Mouse (Mus musculus) myocyte (in vitro differentiated cells): ENCODE measurements at regions not wholly inside any gene's neighbourhood (a gene's known extent, or its start where the extent isn't known, plus 50 kb on each side); places are given as distances from the start of the nearest gene placed in this dataset.

Experiments used
- H3K27me3 ChIP-seq: one replicate; pipeline ENCODE4 v1.6.1; 2011; ENCODE audit not compliant: control insufficient read depth, insufficient read depth, insufficient read length
- H3K36me3 ChIP-seq: one replicate; pipeline ENCODE4 v1.6.1; 2011; ENCODE audit not compliant: control insufficient read depth, insufficient read depth
- H3K4me2 ChIP-seq: one replicate; pipeline ENCODE4 v1.6.1; 2011; ENCODE audit warnings: low read depth, control low read depth
- H3K4me3 ChIP-seq: one replicate; pipeline ENCODE4 v1.5.1; 2011; ENCODE audit warnings: mild to moderate bottlenecking, control low read depth, moderate library complexity
- H3K79me2 ChIP-seq: one replicate; pipeline ENCODE4 v1.6.1; 2011; ENCODE audit not compliant: control insufficient read depth, insufficient read depth
- H3ac ChIP-seq: one replicate; pipeline ENCODE4 v1.6.1; 2011; ENCODE audit not compliant: control insufficient read depth, insufficient read length
- CEBPB ChIP-seq: IDR thresholded peaks from 2 replicates; pipeline ENCODE4 v1.6.1; 2011; ENCODE audit warnings: mild to moderate bottlenecking, moderate library complexity; ENCODE audit not compliant: poor library complexity, insufficient read depth, severe bottlenecking
- E2F4 ChIP-seq: IDR thresholded peaks from one replicate; pipeline ENCODE4 v1.6.1; 2011; ENCODE audit warnings: mild to moderate bottlenecking, control low read depth, moderate library complexity; ENCODE audit not compliant: insufficient read depth
- MAX ChIP-seq: IDR thresholded peaks from one replicate; pipeline ENCODE4 v1.6.1; 2011; ENCODE audit warnings: low read depth, mild to moderate bottlenecking, control low read depth
- MYOD1 ChIP-seq, 3 experiments: IDR thresholded peaks; one replicate each; pipeline ENCODE4 v1.6.1; 2011; ENCODE audit warnings: control low read depth in 2 of 3, low read depth in 2 of 3, mild to moderate bottlenecking in 2 of 3, moderate library complexity in 1 of 3; ENCODE audit not compliant: insufficient read length in 2 of 3, control insufficient read depth in 1 of 3
- MYOG ChIP-seq, 3 experiments: IDR thresholded peaks; one replicate each; pipeline ENCODE4 v1.6.1; 2011; ENCODE audit warnings: control low read depth in 2 of 3, low read depth in 2 of 3, mild to moderate bottlenecking in 2 of 3; ENCODE audit not compliant: insufficient read length in 2 of 3, control insufficient read depth in 1 of 3, insufficient read depth in 1 of 3
- POLR2A ChIP-seq: IDR thresholded peaks from one replicate; pipeline ENCODE4 v1.6.1; 2011; ENCODE audit warnings: low read depth, mild to moderate bottlenecking, control low read depth, moderate library complexity; ENCODE audit not compliant: insufficient read length
- POLR2AphosphoS2 ChIP-seq: IDR thresholded peaks from one replicate; pipeline ENCODE4 v1.6.1; 2011; ENCODE audit warnings: low read depth, control low read depth; ENCODE audit not compliant: insufficient read length
- REST ChIP-seq: IDR thresholded peaks from one replicate; pipeline ENCODE4 v1.6.1; 2011; ENCODE audit warnings: mild to moderate bottlenecking, control low read depth, moderate library complexity; ENCODE audit not compliant: insufficient read depth, insufficient read length
- SRF ChIP-seq: IDR thresholded peaks from one replicate; pipeline ENCODE4 v1.6.1; 2011; ENCODE audit warnings: low read depth; ENCODE audit not compliant: control insufficient read depth, insufficient read length
- TCF12 ChIP-seq: IDR thresholded peaks from one replicate; pipeline ENCODE4 v1.6.1; 2011; ENCODE audit warnings: mild to moderate bottlenecking, control low read depth; ENCODE audit not compliant: poor library complexity, insufficient read depth, severe bottlenecking
- TCF3 ChIP-seq: IDR thresholded peaks from one replicate; pipeline ENCODE4 v1.6.1; 2011; ENCODE audit warnings: low read depth, control low read depth; ENCODE audit not compliant: insufficient read length
- USF1 ChIP-seq: IDR thresholded peaks from one replicate; pipeline ENCODE4 v1.6.1; 2011; ENCODE audit warnings: low read depth, mild to moderate bottlenecking, control low read depth, moderate library complexity

DNA sequence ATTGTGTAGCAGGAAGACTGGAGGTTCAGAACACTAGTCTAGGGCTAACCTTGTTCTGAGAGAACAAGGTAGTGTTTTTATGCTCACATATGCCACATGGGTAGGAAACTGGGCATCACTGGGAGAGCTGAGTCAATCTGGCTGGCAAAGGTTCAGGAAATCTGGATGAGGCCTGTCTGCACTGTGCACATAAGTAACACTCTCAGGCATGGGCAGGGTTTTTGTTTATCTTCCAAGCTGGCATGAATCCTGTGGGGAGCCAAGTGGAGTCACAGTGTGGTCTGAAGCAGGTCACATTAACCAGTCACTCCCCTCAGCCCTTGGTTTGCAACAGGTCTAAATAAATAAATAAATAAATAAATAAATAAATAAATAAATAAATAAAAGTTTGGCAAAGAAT, 53.0 kb upstream of the Nt5e start:
- TF ChIP-seq MYOD1 (IDR thresholded peaks at IDR 0.05; ENCODE audit: control insufficient read depth in 1 of 3, insufficient read length in 2 of 3, low read depth in 2 of 3): no peak
- TF ChIP-seq SRF: no peak
- TF ChIP-seq POLR2AphosphoS2: no peak
- TF ChIP-seq TCF3: no peak
- TF ChIP-seq POLR2A: no peak
- no peak for TF ChIP-seq REST
- TF ChIP-seq TCF12: no peak
- no peak for TF ChIP-seq MAX
- TF ChIP-seq E2F4: no peak
- TF ChIP-seq CEBPB: no peak
- no peak for TF ChIP-seq MYOG (IDR thresholded peaks at IDR 0.05; ENCODE audit: control insufficient read depth in 1 of 3, insufficient read depth in 1 of 3, insufficient read length in 2 of 3, low read depth in 2 of 3)
- no peak for TF ChIP-seq USF1
- H3ac ChIP-seq: no peak overlapping the region

DNA sequence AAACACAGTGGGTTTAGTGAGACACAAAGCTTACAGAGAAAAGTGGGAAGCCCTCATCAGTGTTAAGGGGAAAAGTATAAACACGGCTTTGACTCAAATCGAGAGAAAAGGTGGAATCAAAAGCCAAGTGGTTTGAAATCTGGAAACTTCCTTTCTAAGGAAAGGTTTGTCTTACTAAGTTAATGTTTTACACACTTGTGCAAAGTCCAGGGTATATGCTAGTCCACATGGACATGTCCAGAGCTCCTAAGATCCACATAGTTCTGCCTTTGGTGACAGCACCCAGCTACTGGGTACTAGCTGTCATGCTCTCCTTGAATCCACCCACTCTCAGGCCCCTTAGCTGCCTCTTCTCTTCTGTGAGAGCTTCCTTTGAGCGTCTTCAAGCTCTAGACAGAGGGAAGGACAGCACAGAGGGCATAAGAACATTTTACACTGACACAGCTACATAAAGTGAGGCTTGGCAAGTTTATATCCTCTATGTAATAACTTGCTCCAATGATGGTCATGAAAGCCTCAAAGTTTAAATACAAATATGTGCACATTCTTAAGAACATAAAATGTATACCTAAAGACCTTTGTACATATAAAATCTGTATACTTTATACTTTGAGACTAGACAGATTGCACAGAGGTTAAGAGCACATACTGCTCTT, 52.2 kb upstream of the Nt5e start:
- H3ac ChIP-seq: no peak overlapping the region
- no peaks in the 10 kb centered on the region for H3K36me3 ChIP-seq
- H3K27me3 ChIP-seq: no peaks in the 10 kb centered on the region
- H3K4me2 ChIP-seq: no peak overlapping the region
- H3K4me3 ChIP-seq: no peak overlapping the region
- no peaks in the 10 kb centered on the region for H3K79me2 ChIP-seq
- TF ChIP-seq POLR2AphosphoS2 (no peak), POLR2A (no peak), MAX (no peak), E2F4 (no peak), CEBPB (no peak), MYOG (IDR thresholded peaks at IDR 0.05; ENCODE audit: control insufficient read depth in 1 of 3, insufficient read depth in 1 of 3, insufficient read length in 2 of 3, low read depth in 2 of 3) (no peak), REST (no peak), SRF (no peak), TCF12 (no peak), USF1 (no peak), TCF3 (no peak), MYOD1 (IDR thresholded peaks at IDR 0.05; ENCODE audit: control insufficient read depth in 1 of 3, insufficient read length in 2 of 3, low read depth in 2 of 3) (no peak)

More for the DNA sequence above, 53.0 kb upstream of the Nt5e start:
- Histone ChIP-seq H3K4me2 (peak overlapping the region; percentile 64), H3K4me3 (no peak overlapping the region), H3K79me2 (no peaks in the 10 kb centered on the region), H3K36me3 (no peaks in the 10 kb centered on the region), H3K27me3 (no peaks in the 10 kb centered on the region)

- Histone ChIP-seq H3ac (no peak overlapping the region), H3K79me2 (no peaks in the 10 kb centered on the region), H3K27me3 (no peaks in the 10 kb centered on the region), H3K4me3 (no peak overlapping the region), H3K4me2 (peak overlapping the region; percentile 60), H3K36me3 (no peaks in the 10 kb centered on the region)
- TF ChIP-seq MYOG (IDR thresholded peaks at IDR 0.05; ENCODE audit: control insufficient read depth in 1 of 3, insufficient read depth in 1 of 3, insufficient read length in 2 of 3, low read depth in 2 of 3) (peak in 2 of 3 experiments; percentile 62 to 94), CEBPB (0 out of 2 replicates have a peak, but pooled peaks have one; percentile 24), MYOD1 (IDR thresholded peaks at IDR 0.05; ENCODE audit: control insufficient read depth in 1 of 3, insufficient read length in 2 of 3, low read depth in 2 of 3) (peak; percentile 69 to 94 (median 92)), TCF3 (no peak), MAX (no peak)
Observed at GRCm38 (mm10) chr9:88276023-88276568, 50.9 kb upstream of the Nt5e start.

- TF ChIP-seq REST (no peak), USF1 (no peak), MYOD1 (IDR thresholded peaks at IDR 0.05; ENCODE audit: control insufficient read depth in 1 of 3, insufficient read length in 2 of 3, low read depth in 2 of 3) (peak in 1 of 3 experiments; percentile 28), POLR2A (no peak)
Observed at GRCm38 (mm10) chr9:88277031-88277430, 50.0 kb upstream of the Nt5e start.

More at GRCm38 (mm10) chr9:88277031-88277430, 50.0 kb upstream of the Nt5e start:
- Histone ChIP-seq H3K27me3 (no peaks in the 10 kb centered on the region), H3K4me2 (peak overlapping the region; percentile 60), H3ac (no peak overlapping the region), H3K4me3 (no peak overlapping the region), H3K79me2 (no peaks in the 10 kb centered on the region), H3K36me3 (no peaks in the 10 kb centered on the region)
